Mouse (Mus musculus): ENCODE data around the gene Crot.

DNA sequence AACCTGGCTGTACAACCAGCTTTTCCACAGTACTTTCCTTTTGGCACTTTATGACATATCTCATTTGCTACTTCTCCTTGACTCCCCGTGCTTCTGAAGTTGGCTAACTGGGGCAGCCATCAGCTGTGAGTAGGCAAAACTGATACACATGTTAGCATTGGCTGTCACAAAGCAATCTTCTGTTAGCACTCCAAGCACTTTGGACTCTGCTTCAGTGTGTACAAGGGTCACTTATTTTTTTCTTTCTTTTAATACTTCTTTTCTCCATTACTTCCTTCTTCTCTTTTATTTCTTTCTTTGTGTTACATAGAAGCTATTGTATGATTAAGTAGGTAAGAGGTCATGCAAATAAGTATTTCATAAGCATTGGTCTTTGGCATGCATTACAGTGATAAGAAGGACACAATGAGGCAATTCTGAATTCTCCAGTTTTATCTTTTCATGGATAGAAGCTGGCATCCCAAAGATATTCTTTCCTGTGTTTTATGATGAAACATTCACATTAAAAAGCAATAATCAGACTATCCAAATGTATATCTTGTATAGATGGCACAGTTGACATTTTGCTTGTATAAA is 31.2 kb upstream of the Crot start:
- TF ChIP-seq HCFC1 (IDR thresholded peaks at IDR 0.05; ENCODE audit: borderline replicate concordance, insufficient read depth, low read length) = no peak
- TF ChIP-seq ZC3H11A (IDR thresholded peaks at IDR 0.05; ENCODE audit: borderline replicate concordance, low read depth, low read length) = no peak
- TF ChIP-seq MAFK (IDR thresholded peaks at IDR 0.05; ENCODE audit: insufficient read depth, low read depth, low read length) = no peak
- TF ChIP-seq CHD2 (IDR thresholded peaks at IDR 0.05; ENCODE audit: low read depth, low read length) = no peak
